Comparison of ENCODE assay signal across 9 mouse cellular contexts in the genomic region with DNA sequence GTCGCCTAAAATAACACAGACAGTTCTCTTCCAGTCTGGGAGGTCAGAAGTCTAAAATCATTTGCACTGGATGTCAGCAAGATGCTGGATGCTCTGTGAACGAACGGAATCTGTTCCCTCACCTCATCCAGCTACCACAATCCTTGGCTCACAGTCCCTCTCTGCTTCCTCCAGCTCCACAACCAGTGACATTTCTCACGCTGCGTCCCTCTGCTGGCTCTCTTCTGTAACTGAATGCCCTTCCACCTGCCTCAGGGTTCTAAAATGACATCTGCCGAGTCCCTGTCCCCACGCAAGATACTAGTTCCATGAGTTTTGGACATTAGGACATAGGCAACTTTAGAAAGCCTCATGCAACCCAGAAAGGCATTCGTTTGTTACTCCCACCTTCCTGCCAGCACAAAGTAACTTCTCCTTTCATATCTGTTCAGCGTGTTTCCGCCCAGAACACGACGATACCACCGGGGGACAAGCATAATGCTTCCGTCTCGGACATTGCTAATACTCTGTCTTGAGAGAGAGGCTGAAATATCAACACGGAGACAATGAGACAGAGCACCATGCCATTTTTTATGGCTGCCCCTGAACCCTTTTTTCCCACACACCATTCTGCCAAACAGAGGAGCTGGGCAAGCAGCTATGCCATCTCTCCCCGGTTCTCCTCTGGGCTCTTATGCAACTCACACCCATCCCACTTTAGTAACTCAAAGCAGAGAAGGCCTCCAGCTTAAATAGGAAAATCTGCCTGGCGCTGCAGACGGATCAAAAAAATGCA. TPM values are rescaled to one million over a fixed set of nuclear protein-coding genes. Genes with fewer than 3 reads are reported as not detected.
DNase-seq lines count a peak whose midpoint lies in the region; ATAC-seq lines count a peak whose summit lies in the region.
"Had no signal": no experiment of that assay in that cellular context is flagged by ENCODE, and none has a peak within 500 bp of the region (broad histone marks: within the 10 kb centered on the region; RNA-seq: fewer than 3 reads in every experiment).

No protein-coding gene starts in this region.

- no peaks in the 10 kb centered on the region for H3K27me3 ChIP-seq in heart, embryonic 11.5 days (ENCODE audit: control insufficient read depth, insufficient read depth, low read length)
- no peaks in the 10 kb centered on the region for H3K27me3 ChIP-seq in neural tube, embryonic 15.5 days (replicated peaks)
- H3K27me3 ChIP-seq: midbrain, embryonic 12.5 days had no signal

- no peaks in the 10 kb centered on the region for H3K9me3 ChIP-seq in heart, embryonic 11.5 days (replicated peaks; ENCODE audit: control insufficient read depth, low read length)
- H3K9me3 ChIP-seq in neural tube, embryonic 15.5 days (replicated peaks): no peaks in the 10 kb centered on the region
- H3K9me3 ChIP-seq: midbrain, embryonic 12.5 days had no signal

- 69% methylated on average over 19 of the region's 19 CpGs for WGBS in heart, embryonic 11.5 days (ENCODE audit: insufficient replicate concordance)
- WGBS in neural tube, embryonic 15.5 days: 71% methylated on average over 19 of the region's 19 CpGs

- H3K4me1 ChIP-seq in heart, embryonic 11.5 days (ENCODE audit: control insufficient read depth, insufficient read depth, low read length): peaks cover 17% of the 10 kb centered on the region
- peaks cover 33% of the 10 kb centered on the region for H3K4me1 ChIP-seq in neural tube, embryonic 15.5 days

- H3K9ac ChIP-seq in heart, embryonic 11.5 days (ENCODE audit: low read depth, low read length): no peak overlapping the region
- H3K9ac ChIP-seq in neural tube, embryonic 15.5 days (replicated peaks): no peak overlapping the region
- H3K9ac ChIP-seq: midbrain, embryonic 12.5 days had no signal

- no peak overlapping the region; the same call in 1 of the 2 replicates for H3K27ac ChIP-seq in heart, embryonic 11.5 days (ENCODE audit: low read depth, low read length)
- peak overlapping the region; percentile 68 for H3K27ac ChIP-seq in neural tube, embryonic 15.5 days (replicated peaks)
- H3K27ac ChIP-seq: midbrain, embryonic 12.5 days had no signal

- no peak for ATAC-seq in heart, embryonic 11.5 days (replicated peaks; ENCODE audit: insufficient number of reproducible peaks, low FRiP score, low TSS enrichment)
- peak; percentile 68 to 71 for ATAC-seq in hematopoietic stem cell, adult 5-6 weeks (replicated peaks in 1 of 2; ENCODE audit: insufficient read depth in 1 of 2, low FRiP score in 2 of 2, low TSS enrichment in 1 of 2, low read depth in 1 of 2, poor library complexity in 2 of 2, severe bottlenecking in 2 of 2)
- no peak for ATAC-seq in neural tube, embryonic 15.5 days (ENCODE audit: low FRiP score)

- H3K36me3 ChIP-seq in heart, embryonic 11.5 days (ENCODE audit: control insufficient read depth, insufficient read depth, low read length): no peaks in the 10 kb centered on the region
- no peaks in the 10 kb centered on the region for H3K36me3 ChIP-seq in neural tube, embryonic 15.5 days
- H3K36me3 ChIP-seq: midbrain, embryonic 12.5 days had no signal

- H3K4me2 ChIP-seq in heart, embryonic 11.5 days: no peak overlapping the region
- H3K4me2 ChIP-seq in neural tube, embryonic 15.5 days: no peak overlapping the region
- H3K4me2 ChIP-seq: midbrain, embryonic 12.5 days had no signal

- DNase-seq in heart, adult 8-10 months (ENCODE audit: low spot score): peak; percentile 9
- DNase-seq in retina, embryonic 14.5 days (ENCODE audit: low spot score): peak; percentile 23
- no peak for DNase-seq in retina, postnatal 1 day
- no peak for DNase-seq in ovary, postnatal 36 days (ENCODE audit: low spot score)
- DNase-seq in embryo, embryonic 11 days: no peak

- H3K4me3 ChIP-seq in heart, embryonic 11.5 days (ENCODE audit: low read depth, low read length): no peak overlapping the region
- H3K4me3 ChIP-seq in neural tube, embryonic 15.5 days (replicated peaks): no peak overlapping the region
- H3K4me3 ChIP-seq: midbrain, embryonic 12.5 days had no signal

RNA-seq across cellular contexts. Expression of a gene that starts 27.6 kb away (rescaled TPM):
- total RNA-seq in heart, adult 8-10 months (2022): 1 to 10 TPM in 1 of 4 experiments, under 1 TPM in 3; 0.52 to 1.4 (median 0.63) TPM
- polyA plus RNA-seq in heart, embryonic 11.5 days (2014; fragmentation: Nextera tagmentation; extraction: Ambion mirVana): 2.8 and 4.4 TPM in 2 replicates
- total RNA-seq in hematopoietic stem cell, adult 5-6 weeks (2017): 0.84 and 5.2 TPM in 2 replicates
- 5.9 and 7.1 TPM in 2 replicates for polyA plus RNA-seq in neural tube, embryonic 15.5 days (2015; fragmentation: Nextera tagmentation; extraction: Ambion mirVana)

Comparison
In these comparisons a context has a peak if more than half of its experiments do, and no peak if none do; other contexts are left out.
1. DNase-seq: peak in heart, adult 8-10 months (single experiment) and retina, embryonic 14.5 days (single experiment); none in retina, postnatal 1 day (single experiment), ovary, postnatal 36 days (single experiment) and embryo, embryonic 11 days (single experiment).
2. ATAC-seq: peak in hematopoietic stem cell, adult 5-6 weeks (2 of 2); none in heart, embryonic 11.5 days (single experiment) and neural tube, embryonic 15.5 days (single experiment).